Mouse (Mus musculus): ENCODE results near the gene Six5. TPM values are rescaled to one million over a fixed set of nuclear protein-coding genes. Genes with fewer than 3 reads are reported as not detected.
A peak's percentile ranks its signal among the peaks of the same experiment; 100 is the strongest.
"Not testable (repeated sequence)": the region's sequence is repeated elsewhere in the genome, so short reads cannot be mapped to it uniquely, and the experiment has no call there.

Six5 gene
- polyA plus RNA-seq, 1 experiment from 2014 or later, result 7.2 TPM

- not testable (repeated sequence) for H3K4me2 ChIP-seq (ENCODE audit: low read depth, low read length); H3K27ac ChIP-seq (ENCODE audit: low read length); H3K9ac ChIP-seq (ENCODE audit: low read length); ATAC-seq (ENCODE audit: low read depth); H3K4me1 ChIP-seq (replicated peaks; ENCODE audit: control insufficient read depth, insufficient read depth, low read length); H3K4me3 ChIP-seq (ENCODE audit: low read length); H3K36me3 ChIP-seq (ENCODE audit: control insufficient read depth, insufficient read depth, low read length); H3K9me3 ChIP-seq (ENCODE audit: control insufficient read depth, low read length)
- WGBS, result 47% methylated on average over 3 of the region's 3 CpGs
- H3K27me3 ChIP-seq (ENCODE audit: control insufficient read depth, insufficient read depth, low read depth, low read length), result peaks cover 13% of the 10 kb centered on the region
Measured at GRCm38 (mm10) chr7:19071024-19071423, 23.4 kb upstream of the Six5 start.

DNA sequence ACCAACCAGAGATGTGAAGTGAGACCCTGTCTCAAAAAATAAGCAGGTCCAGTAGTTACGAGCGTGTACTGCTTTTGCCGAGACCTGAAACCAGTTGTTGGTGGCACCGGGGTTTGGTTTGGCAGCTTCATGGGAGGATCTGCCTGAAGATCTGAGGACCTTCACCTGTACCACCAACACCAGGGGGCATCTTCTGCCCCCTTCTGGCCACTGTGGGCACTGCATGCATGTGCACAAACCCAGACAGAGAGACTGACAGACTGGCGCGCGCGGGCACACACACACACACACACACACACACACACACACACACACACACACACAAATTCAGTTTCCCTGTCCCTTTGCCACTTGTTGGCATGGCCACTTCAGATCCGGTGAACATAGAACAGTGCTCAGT lies 20.9 kb upstream of the Six5 start:
- 78% methylated on average over 8 of the region's 9 CpGs for WGBS
- Histone ChIP-seq H3K9ac (ENCODE audit: low read length) (no peak overlapping the region), H3K4me3 (ENCODE audit: low read length) (no peak overlapping the region), H3K27ac (ENCODE audit: low read length) (no peak overlapping the region), H3K9me3 (ENCODE audit: control insufficient read depth, low read length) (no peaks in the 10 kb centered on the region), H3K4me1 (replicated peaks; ENCODE audit: control insufficient read depth, insufficient read depth, low read length) (peaks cover 20% of the 10 kb centered on the region), H3K4me2 (ENCODE audit: low read depth, low read length) (no peak overlapping the region), H3K27me3 (ENCODE audit: control insufficient read depth, insufficient read depth, low read depth, low read length) (no peaks in the 10 kb centered on the region), H3K36me3 (ENCODE audit: control insufficient read depth, insufficient read depth, low read length) (peaks cover 7% of the 10 kb centered on the region)
- no peak for ATAC-seq (ENCODE audit: low read depth)

GRCm38 (mm10) chr7:19074494-19074893 lies 19.9 kb upstream of the Six5 start:
- Histone ChIP-seq H3K4me2 (ENCODE audit: low read depth, low read length) (no peak overlapping the region), H3K4me3 (ENCODE audit: low read length) (no peak overlapping the region), H3K27ac (ENCODE audit: low read length) (no peak overlapping the region), H3K36me3 (ENCODE audit: control insufficient read depth, insufficient read depth, low read length) (peaks cover 10% of the 10 kb centered on the region), H3K4me1 (replicated peaks; ENCODE audit: control insufficient read depth, insufficient read depth, low read length) (peaks cover 20% of the 10 kb centered on the region), H3K9ac (ENCODE audit: low read length) (no peak overlapping the region), H3K27me3 (ENCODE audit: control insufficient read depth, insufficient read depth, low read depth, low read length) (no peaks in the 10 kb centered on the region), H3K9me3 (ENCODE audit: control insufficient read depth, low read length) (no peaks in the 10 kb centered on the region)
- WGBS, result 90% methylated on average over 6 of the region's 6 CpGs
- no peak for ATAC-seq (ENCODE audit: low read depth)

DNA sequence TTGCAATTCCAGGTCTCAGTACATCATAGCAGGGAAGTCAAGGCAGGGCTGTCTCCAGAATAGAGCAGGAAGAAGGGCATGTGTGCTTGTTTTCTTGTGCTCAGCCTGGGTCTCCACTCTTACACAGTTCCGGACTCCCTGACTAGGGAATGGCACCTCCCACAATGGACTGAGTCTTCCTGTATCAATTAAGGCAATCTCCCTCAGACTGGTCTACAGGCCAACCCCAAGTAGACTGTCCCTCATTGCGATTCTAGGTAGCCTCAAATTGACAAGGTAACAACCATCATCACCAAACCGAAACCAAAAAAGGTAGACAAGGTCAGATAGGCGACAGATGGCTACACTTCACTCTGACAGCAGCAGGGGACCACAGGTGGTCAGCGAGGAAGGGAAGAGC lies 19.2 kb upstream of the Six5 start:
- Histone ChIP-seq H3K9me3 (ENCODE audit: control insufficient read depth, low read length) (no peaks in the 10 kb centered on the region), H3K36me3 (ENCODE audit: control insufficient read depth, insufficient read depth, low read length) (peaks cover 16% of the 10 kb centered on the region), H3K27ac (ENCODE audit: low read length) (no peak overlapping the region), H3K4me3 (ENCODE audit: low read length) (peak overlapping the region; percentile 97), H3K27me3 (ENCODE audit: control insufficient read depth, insufficient read depth, low read depth, low read length) (no peaks in the 10 kb centered on the region), H3K4me1 (replicated peaks; ENCODE audit: control insufficient read depth, insufficient read depth, low read length) (peaks cover 20% of the 10 kb centered on the region), H3K4me2 (ENCODE audit: low read depth, low read length) (peak overlapping the region; percentile 80), H3K9ac (ENCODE audit: low read length) (peak overlapping the region; percentile 50)
- 50% methylated on average over 5 of the region's 5 CpGs for WGBS
- no peak for ATAC-seq (ENCODE audit: low read depth)

DNA sequence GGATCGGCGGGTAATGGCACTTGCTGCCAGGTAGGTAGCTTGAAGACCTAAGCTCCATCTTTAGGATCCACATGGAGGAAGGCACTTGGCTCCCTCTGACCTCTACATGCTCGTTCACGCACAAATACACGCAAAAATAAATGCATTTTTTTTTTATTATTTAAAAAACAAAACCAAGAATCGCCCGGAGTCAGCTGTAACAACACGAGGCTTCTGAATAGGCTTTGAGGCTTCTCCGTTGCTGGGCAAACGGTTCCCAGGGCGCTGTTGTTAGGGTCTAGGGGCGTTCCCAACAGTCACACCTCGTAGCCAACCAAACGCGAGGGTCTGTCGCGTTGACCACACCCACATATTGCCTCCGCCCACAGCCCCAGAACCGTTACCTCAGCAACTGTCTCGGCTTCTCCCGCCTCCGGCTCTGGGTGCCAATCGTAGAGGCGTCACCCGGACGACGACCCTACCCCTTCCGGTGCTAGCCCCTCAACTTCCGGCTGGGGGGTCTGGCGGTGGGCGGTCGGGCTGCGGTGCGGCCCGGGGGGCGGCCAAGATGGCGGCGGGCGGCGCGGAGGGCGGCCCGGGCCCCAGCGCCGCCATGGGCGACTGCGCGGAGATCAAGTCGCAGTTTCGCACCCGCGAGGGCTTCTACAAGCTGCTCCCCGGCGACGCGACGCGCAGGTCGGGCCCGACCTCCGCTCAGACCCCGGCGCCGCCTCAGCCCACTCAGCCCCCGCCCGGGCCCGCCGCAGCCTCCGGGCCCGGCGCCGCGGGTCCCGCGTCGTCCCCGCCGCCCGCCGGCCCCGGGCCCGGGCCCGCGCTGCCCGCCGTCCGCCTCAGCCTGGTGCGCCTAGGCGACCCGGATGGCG lies 18.4 kb upstream of the Six5 start, which contains the start of gene Dmwd:
Gene Dmwd, plus strand, starts transcription at position 505 of the 863 bp plus-strand sequence.
- H3K27me3 ChIP-seq (ENCODE audit: control insufficient read depth, insufficient read depth, low read depth, low read length), result no peaks in the 10 kb centered on the region
- under 1% methylated on average over 77 of the region's 91 CpGs for WGBS

DNA sequence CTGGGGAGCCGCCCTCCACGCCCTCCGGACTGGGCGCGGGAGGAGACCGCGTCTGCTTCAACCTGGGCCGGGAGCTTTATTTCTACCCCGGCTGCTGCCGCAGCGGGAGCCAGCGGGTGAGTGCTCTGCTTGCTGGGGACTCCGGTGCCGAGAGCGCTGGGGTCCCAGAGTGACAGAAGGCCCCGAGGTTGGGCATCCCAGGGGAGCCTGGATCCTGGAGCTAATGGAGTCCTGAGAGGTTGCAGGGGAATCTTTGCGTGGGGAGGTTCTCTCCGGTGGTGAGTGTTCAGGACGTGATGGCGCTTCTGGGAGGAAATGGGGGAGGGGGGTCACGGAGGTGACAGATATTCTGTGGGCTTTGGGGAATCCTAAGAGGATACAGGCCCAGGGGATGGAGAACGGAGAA lies 17.8 kb upstream of the Six5 start:
- Histone ChIP-seq H3K27ac (ENCODE audit: low read length) (peak overlapping the region; percentile 85), H3K4me1 (replicated peaks; ENCODE audit: control insufficient read depth, insufficient read depth, low read length) (peaks cover 20% of the 10 kb centered on the region), H3K9me3 (ENCODE audit: control insufficient read depth, low read length) (no peaks in the 10 kb centered on the region), H3K36me3 (ENCODE audit: control insufficient read depth, insufficient read depth, low read length) (peaks cover 30% of the 10 kb centered on the region), H3K27me3 (ENCODE audit: control insufficient read depth, insufficient read depth, low read depth, low read length) (no peaks in the 10 kb centered on the region), H3K9ac (ENCODE audit: low read length) (peak overlapping the region; percentile 98), H3K4me3 (ENCODE audit: low read length) (peak overlapping the region; percentile 97), H3K4me2 (ENCODE audit: low read depth, low read length) (peak overlapping the region; percentile 80)
- ATAC-seq (ENCODE audit: low read depth), result no peak
- 0% methylated on average over 22 of the region's 22 CpGs for WGBS

More for the DNA sequence above, 18.4 kb upstream of the Six5 start, which contains the start of gene Dmwd:
- Histone ChIP-seq H3K36me3 (ENCODE audit: control insufficient read depth, insufficient read depth, low read length) (peaks cover 23% of the 10 kb centered on the region), H3K4me1 (replicated peaks; ENCODE audit: control insufficient read depth, insufficient read depth, low read length) (peaks cover 20% of the 10 kb centered on the region), H3K27ac (ENCODE audit: low read length) (peak within 1 kb of the TSS; percentile 85), H3K9me3 (ENCODE audit: control insufficient read depth, low read length) (no peaks in the 10 kb centered on the region), H3K4me2 (ENCODE audit: low read depth, low read length) (peak within 1 kb of the TSS; percentile 80), H3K9ac (ENCODE audit: low read length) (peak within 1 kb of the TSS; percentile 98), H3K4me3 (ENCODE audit: low read length) (peak within 1 kb of the TSS; percentile 97)
- ATAC-seq (ENCODE audit: low read depth), result peak; percentile 99

DNA sequence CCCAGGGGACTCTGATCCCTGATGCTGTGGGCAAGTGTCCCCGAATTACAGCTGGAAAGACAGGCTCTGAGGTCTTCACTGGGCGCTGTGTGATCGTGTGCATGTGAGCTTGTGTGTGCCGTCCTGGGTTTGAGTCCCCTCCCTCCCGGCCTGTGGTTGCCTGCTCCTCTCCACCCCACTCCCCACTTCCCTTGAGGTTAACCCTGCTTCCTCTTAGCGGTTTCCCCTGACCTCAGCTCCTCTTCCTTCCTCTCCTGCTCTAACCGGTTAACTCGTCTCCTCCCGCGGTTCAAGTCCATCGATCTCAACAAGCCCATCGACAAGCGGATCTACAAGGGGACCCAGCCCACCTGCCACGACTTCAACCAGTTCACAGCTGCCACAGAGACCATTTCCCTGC lies 16.6 kb upstream of the Six5 start:
- Histone ChIP-seq H3K27me3 (ENCODE audit: control insufficient read depth, insufficient read depth, low read depth, low read length) (no peaks in the 10 kb centered on the region), H3K9me3 (ENCODE audit: control insufficient read depth, low read length) (no peaks in the 10 kb centered on the region), H3K9ac (ENCODE audit: low read length) (peak overlapping the region; percentile 98; the same call in 1 of the 2 replicates), H3K36me3 (ENCODE audit: control insufficient read depth, insufficient read depth, low read length) (peaks cover 39% of the 10 kb centered on the region), H3K4me1 (replicated peaks; ENCODE audit: control insufficient read depth, insufficient read depth, low read length) (peaks cover 29% of the 10 kb centered on the region), H3K27ac (ENCODE audit: low read length) (no peak overlapping the region), H3K4me2 (ENCODE audit: low read depth, low read length) (peak overlapping the region; percentile 80), H3K4me3 (ENCODE audit: low read length) (peak overlapping the region; percentile 97)
- no peak for ATAC-seq (ENCODE audit: low read depth)
- 67% methylated on average over 14 of the region's 14 CpGs for WGBS

DNA sequence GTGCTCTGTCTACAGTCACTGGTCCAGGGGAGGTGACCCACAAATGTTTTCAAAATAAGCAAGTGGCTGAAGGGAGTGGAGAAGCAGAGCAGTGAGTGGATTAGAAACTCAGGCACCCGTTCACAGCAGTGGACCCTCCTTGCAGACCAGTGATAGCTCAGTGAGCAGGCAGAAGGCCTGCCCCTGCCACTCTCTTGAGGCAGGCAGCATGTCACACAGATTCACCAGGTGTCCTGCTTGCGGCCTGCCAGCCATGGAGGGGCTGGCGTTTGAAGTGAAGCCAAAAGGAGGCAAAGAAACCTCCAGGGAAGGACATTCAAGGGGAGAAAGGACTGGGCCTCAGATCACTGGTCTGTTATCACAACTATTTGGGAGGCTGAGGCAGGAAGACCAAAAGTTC lies 15.7 kb upstream of the Six5 start:
- no peak overlapping the region for H3K4me2 ChIP-seq (ENCODE audit: low read depth, low read length)
- no peak overlapping the region for H3K9ac ChIP-seq (ENCODE audit: low read length)
- H3K27me3 ChIP-seq (ENCODE audit: control insufficient read depth, insufficient read depth, low read depth, low read length), result no peaks in the 10 kb centered on the region
- H3K4me1 ChIP-seq (replicated peaks; ENCODE audit: control insufficient read depth, insufficient read depth, low read length), result peaks cover 39% of the 10 kb centered on the region
- no peak for ATAC-seq (ENCODE audit: low read depth)
- peaks cover 43% of the 10 kb centered on the region for H3K36me3 ChIP-seq (ENCODE audit: control insufficient read depth, insufficient read depth, low read length)
- H3K9me3 ChIP-seq (ENCODE audit: control insufficient read depth, low read length), result no peaks in the 10 kb centered on the region
- no peak overlapping the region for H3K27ac ChIP-seq (ENCODE audit: low read length)
- no peak overlapping the region for H3K4me3 ChIP-seq (ENCODE audit: low read length)
- 79% methylated on average over 3 of the region's 3 CpGs for WGBS

GRCm38 (mm10) chr7:19080451-19080950 lies 13.9 kb upstream of the Six5 start:
- WGBS, result 84% methylated on average over 19 of the region's 19 CpGs
- Histone ChIP-seq H3K27ac (ENCODE audit: low read length) (no peak overlapping the region), H3K4me1 (replicated peaks; ENCODE audit: control insufficient read depth, insufficient read depth, low read length) (peaks cover 52% of the 10 kb centered on the region), H3K4me3 (ENCODE audit: low read length) (no peak overlapping the region), H3K27me3 (ENCODE audit: control insufficient read depth, insufficient read depth, low read depth, low read length) (no peaks in the 10 kb centered on the region), H3K9me3 (ENCODE audit: control insufficient read depth, low read length) (no peaks in the 10 kb centered on the region), H3K4me2 (ENCODE audit: low read depth, low read length) (no peak overlapping the region), H3K36me3 (ENCODE audit: control insufficient read depth, insufficient read depth, low read length) (peaks cover 43% of the 10 kb centered on the region), H3K9ac (ENCODE audit: low read length) (no peak overlapping the region)
- no peak for ATAC-seq (ENCODE audit: low read depth)
